Mouse (Mus musculus) midbrain, embryonic 15.5 days (tissue): ENCODE measurements around the gene Atp7b. TPM values are rescaled to one million over a fixed set of nuclear protein-coding genes. Genes with fewer than 3 reads are reported as not detected.

ENCODE experiments used
- ATAC-seq: fragments of 200-750 bp; cut with Nextera tagmentation; replicated peaks from 2 replicates; pipeline ENCODE4 v1.8.0; 2017; ENCODE audit warnings: moderate TSS enrichment
- H3K27ac ChIP-seq: fragments of 300-500 bp; sonication (generic); 2 replicates; pipeline ENCODE4 v1.5.1; 2015; ENCODE audit warnings: mild to moderate bottlenecking, inconsistent platforms
- H3K27me3 ChIP-seq: fragments of 300-500 bp; sonication (generic); replicated peaks from 2 replicates; pipeline ENCODE4 v1.6.1; 2015; ENCODE audit warnings: inconsistent platforms
- H3K36me3 ChIP-seq: fragments of 300-500 bp; sonication (generic); replicated peaks from 2 replicates; pipeline ENCODE4 v1.6.1; 2015; ENCODE audit warnings: inconsistent platforms
- H3K4me1 ChIP-seq: fragments of 300-500 bp; sonication (generic); 2 replicates; pipeline ENCODE4 v1.6.1; 2015; ENCODE audit warnings: inconsistent platforms
- H3K4me2 ChIP-seq: fragments of 300-500 bp; sonication (generic); 2 replicates; pipeline ENCODE4 v1.6.1; 2015; ENCODE audit warnings: inconsistent platforms, mild to moderate bottlenecking, moderate library complexity
- H3K4me3 ChIP-seq: fragments of 300-500 bp; sonication (generic); 2 replicates; pipeline ENCODE4 v1.5.1; 2015; ENCODE audit warnings: mild to moderate bottlenecking, inconsistent platforms
- H3K9ac ChIP-seq: fragments of 300-500 bp; sonication (generic); 2 replicates; pipeline ENCODE4 v1.6.1; 2015; ENCODE audit warnings: mild to moderate bottlenecking, inconsistent platforms
- H3K9me3 ChIP-seq: fragments of 300-500 bp; sonication (generic); 2 replicates; pipeline ENCODE4 v1.6.1; 2016; ENCODE audit warnings: inconsistent platforms
- WGBS: fragments of 180-500 bp; shearing (Covaris S2); methylation state at CpG from one replicate; pipeline ENCODE4 v1.1.7; 2015; ENCODE audit warnings: mixed read lengths; 5-methylcytosine and 5-hydroxymethylcytosine counted together
- polyA plus RNA-seq: library from polyadenylated mRNA; unstranded; fragments of >200 nt; fragmentation: Nextera tagmentation; extraction: Ambion mirVana; gene quantifications from 2 replicates; pipeline ENCODE4 v1.2.1, GENCODE M21; 2015

Gene Atp7b
- polyA plus RNA-seq: 1.5 and 1.6 TPM in 2 replicates

DNA sequence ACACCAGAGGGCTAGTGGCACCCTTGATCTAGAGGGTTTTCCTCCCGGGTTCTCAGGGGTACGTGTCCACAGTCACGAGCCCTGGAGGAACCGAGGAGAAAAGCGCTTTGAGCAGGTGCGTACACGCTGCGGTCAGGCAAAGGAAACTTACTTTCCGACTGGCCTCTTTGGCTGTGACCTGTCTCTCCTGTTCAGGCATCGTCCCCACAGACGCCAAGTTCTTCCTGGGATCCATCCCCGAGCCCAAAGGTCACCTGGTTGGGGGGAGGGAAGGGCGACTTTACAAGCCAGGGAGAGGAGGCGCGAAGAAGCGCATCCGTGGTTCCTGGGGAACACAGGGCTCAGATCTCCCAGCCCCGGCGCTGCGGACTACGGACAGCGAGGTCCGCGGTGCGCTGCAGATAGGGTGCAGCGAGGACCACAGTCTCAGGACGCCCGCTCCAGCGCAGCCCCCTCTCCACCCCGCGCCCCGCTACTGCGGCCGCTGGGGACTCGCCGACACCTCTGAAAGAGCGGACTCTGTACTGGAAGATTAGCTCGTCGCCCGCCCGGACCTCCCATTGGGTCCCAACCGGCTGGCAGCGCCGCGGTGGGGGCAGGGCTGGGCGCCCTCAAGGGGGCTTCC lies at the start of gene Atp7b:
Gene Atp7b, minus strand, starts transcription at position 485 of the 625 bp plus-strand sequence.
- H3K9me3 ChIP-seq: no peaks in the 10 kb centered on the region
- H3K4me2 ChIP-seq: peak within 1 kb of the TSS; percentile 84
- H3K9ac ChIP-seq: peak within 1 kb of the TSS; percentile 58
- H3K4me1 ChIP-seq: peaks cover 13% of the 10 kb centered on the region
- H3K27ac ChIP-seq: peak within 1 kb of the TSS; percentile 27
- peaks cover 5% of the 10 kb centered on the region for H3K36me3 ChIP-seq
- WGBS: under 1% methylated on average over 45 of the region's 46 CpGs
- no peaks in the 10 kb centered on the region; the same call in 1 of the 2 replicates for H3K27me3 ChIP-seq
- ATAC-seq: peak; percentile 94
- H3K4me3 ChIP-seq: peak within 1 kb of the TSS; percentile 70

DNA sequence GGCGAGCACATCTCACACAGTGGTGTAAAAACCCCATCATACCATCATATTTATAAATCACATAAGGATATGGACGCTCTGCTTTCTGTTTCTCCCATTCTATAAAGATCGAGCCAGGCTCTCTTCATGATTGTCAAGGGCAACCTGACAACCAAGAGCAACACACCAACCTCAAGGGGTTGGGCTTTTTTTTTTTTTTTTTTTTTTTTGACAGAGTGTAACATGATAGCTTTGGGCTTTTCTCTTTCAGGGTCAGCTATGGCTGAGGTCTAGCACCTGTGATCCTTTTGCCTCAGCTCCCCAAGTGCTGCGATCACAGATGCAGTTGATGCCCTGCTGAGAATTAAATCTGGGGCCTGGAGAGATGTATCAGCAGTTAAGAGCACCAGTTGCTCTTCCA lies 46.9 kb upstream of the Atp7b start:
- no peak for ATAC-seq
- H3K36me3 ChIP-seq: no peaks in the 10 kb centered on the region
- no peaks in the 10 kb centered on the region for H3K4me1 ChIP-seq
- H3K9me3 ChIP-seq: no peaks in the 10 kb centered on the region
- WGBS: 81% methylated on average over 4 of the region's 4 CpGs
- no peak overlapping the region for H3K4me3 ChIP-seq
- no peaks in the 10 kb centered on the region for H3K27me3 ChIP-seq
- no peak overlapping the region for H3K27ac ChIP-seq
- no peak overlapping the region for H3K9ac ChIP-seq
- no peak overlapping the region for H3K4me2 ChIP-seq

DNA sequence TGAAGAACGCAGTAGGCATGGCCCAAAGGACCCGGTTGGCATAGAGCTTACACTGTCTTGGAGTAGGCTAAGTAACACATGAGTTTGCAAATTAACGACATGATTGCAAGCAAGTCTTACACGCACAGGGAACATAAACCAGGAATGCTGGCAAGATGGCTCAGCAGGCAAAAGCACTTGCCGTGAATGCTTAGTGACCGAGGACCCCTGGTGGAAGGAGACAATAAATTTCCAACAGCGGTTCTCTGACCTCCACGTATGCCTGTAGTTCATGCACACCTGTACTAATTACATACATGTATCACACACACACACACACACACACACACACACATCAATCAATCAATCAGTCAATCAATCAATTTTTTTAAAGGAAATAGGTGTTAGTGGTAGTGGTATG lies 31.5 kb upstream of the Atp7b start:
- Histone ChIP-seq H3K27ac (no peak overlapping the region), H3K4me1 (no peaks in the 10 kb centered on the region), H3K27me3 (no peaks in the 10 kb centered on the region), H3K9me3 (no peaks in the 10 kb centered on the region), H3K36me3 (no peaks in the 10 kb centered on the region), H3K4me3 (no peak overlapping the region), H3K9ac (no peak overlapping the region), H3K4me2 (no peak overlapping the region)
- WGBS: 47% methylated on average over 8 of the region's 8 CpGs
- no peak for ATAC-seq

DNA sequence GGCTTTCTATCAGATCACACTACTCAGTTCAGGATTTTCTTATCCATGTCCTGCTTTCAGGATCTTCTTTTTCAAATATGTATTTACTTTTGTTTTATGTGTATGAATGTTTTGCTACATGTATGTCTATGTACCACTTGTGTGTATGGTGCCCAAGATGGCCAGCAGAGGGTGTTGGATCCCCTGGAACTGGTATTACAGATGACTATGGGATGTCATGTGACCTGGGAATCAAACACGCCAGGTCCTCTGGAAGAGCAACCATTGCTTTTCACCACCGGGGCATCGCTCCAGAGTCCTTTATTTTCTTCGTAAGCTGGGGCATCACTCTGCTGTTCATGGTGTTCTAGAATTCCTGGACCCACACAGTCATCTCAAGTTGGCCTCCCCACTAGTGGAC lies 29.1 kb upstream of the Atp7b start:
- no peaks in the 10 kb centered on the region for H3K4me1 ChIP-seq
- WGBS: 95% methylated on average over 4 of the region's 4 CpGs

DNA sequence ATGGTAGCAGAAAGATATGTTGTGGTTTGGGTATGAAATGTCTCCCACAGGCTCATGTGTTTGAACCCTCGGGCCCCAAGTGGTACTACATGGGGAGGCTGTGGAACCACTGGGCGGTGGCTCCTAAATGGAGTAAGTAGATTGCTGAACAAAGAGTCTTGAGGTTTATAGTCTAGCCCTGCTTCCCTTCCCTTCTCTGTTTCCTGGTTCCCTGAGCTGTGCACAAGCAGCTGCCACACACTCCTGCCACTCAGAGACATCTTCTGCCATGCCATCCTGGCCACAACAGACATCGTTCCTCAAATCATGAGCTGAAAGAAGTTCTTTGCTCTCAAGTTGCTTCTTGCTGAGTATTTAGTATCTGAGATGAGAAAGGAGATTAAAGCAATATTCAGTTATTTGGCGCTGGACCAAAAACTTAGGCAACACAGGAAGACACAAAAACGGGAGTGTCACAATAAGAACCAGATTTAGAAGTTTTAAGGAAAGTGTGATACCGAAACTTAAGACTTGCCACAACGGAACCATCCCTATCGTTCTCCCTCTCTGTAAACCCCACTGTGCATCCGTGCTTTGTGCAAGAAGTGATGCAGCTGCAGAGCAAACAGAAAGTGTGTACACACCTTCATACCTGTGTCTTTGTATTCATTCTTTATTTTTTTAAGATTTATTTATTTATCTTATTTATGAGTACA lies 19.4 kb upstream of the Atp7b start:
- WGBS: 87% methylated on average over 9 of the region's 9 CpGs

More for the DNA sequence above, 29.1 kb upstream of the Atp7b start:
- no peaks in the 10 kb centered on the region for H3K36me3 ChIP-seq
- H3K27ac ChIP-seq: no peak overlapping the region
- H3K4me3 ChIP-seq: no peak overlapping the region
- H3K4me2 ChIP-seq: no peak overlapping the region
- no peaks in the 10 kb centered on the region for H3K9me3 ChIP-seq
- no peak overlapping the region for H3K9ac ChIP-seq
- no peak for ATAC-seq
- no peaks in the 10 kb centered on the region for H3K27me3 ChIP-seq

DNA sequence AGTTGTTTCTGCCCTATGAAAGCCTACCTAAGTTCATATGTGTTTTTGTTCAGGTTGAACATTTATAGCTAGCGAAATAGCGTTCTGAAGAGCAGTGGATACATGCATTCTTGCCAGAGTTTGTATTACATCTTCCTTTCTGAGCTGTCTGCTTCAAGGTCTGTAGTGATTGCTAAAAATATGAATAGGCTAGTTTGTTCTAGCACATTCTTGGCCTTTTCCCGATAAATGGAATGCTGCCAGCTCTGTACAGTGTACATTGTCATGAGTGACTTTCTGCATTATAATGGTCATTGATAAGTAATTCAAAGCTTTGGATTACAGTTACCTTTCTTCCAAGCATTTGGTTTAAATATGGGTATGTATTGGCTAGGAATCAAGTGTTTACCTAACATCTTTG lies 1.0 kb upstream of the Atp7b start:
- Histone ChIP-seq H3K27me3 (no peaks in the 10 kb centered on the region; the same call in 1 of the 2 replicates), H3K36me3 (peaks cover 17% of the 10 kb centered on the region), H3K9ac (0 out of 2 replicates have a peak overlapping the region, but pooled peaks have one; percentile 37), H3K4me1 (peaks cover 13% of the 10 kb centered on the region), H3K4me2 (peak overlapping the region; percentile 84), H3K9me3 (no peaks in the 10 kb centered on the region), H3K4me3 (peak overlapping the region; percentile 70), H3K27ac (no peak overlapping the region)
- 6% methylated on average over 3 of the region's 3 CpGs for WGBS
- no peak for ATAC-seq

More for the DNA sequence above, 19.4 kb upstream of the Atp7b start:
- Histone ChIP-seq H3K36me3 (no peaks in the 10 kb centered on the region), H3K4me3 (no peak overlapping the region), H3K27me3 (no peaks in the 10 kb centered on the region), H3K9me3 (no peaks in the 10 kb centered on the region), H3K9ac (no peak overlapping the region), H3K4me1 (no peaks in the 10 kb centered on the region), H3K4me2 (no peak overlapping the region), H3K27ac (no peak overlapping the region)
- ATAC-seq: no peak

DNA sequence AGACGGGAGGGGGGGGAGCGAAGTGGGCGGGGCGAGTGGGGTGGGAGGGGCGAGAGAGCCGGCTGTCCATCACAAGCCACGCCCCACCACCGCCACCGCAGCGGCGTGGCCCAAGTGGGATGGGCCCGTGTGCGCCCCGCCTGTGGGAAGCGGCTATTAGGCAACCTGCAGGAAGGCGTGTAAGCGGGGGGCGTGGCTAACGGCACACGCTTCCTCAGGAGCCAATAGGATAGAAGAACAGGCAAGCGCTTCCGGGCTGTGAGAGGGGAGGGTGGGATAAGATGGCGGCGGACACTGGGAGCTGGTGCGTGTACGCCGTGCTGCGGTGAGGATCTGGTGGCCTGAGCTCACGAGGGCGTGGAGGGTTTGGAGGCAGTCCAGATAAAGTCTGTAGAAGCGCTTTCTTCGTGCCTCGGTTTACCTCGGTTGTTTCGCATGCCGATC lies 363 bp upstream of the Atp7b start, which contains the start of gene Alg11:
Gene Alg11, plus strand, starts transcription at position 276 of the 444 bp plus-strand sequence.
- H3K4me1 ChIP-seq: peaks cover 13% of the 10 kb centered on the region
- peak within 1 kb of the TSS; percentile 70 for H3K4me3 ChIP-seq
- ATAC-seq: peak; percentile 100
- peaks cover 10% of the 10 kb centered on the region for H3K36me3 ChIP-seq
- H3K9ac ChIP-seq: peak within 1 kb of the TSS; percentile 58
- peak within 1 kb of the TSS; percentile 27 for H3K27ac ChIP-seq
- H3K9me3 ChIP-seq: no peaks in the 10 kb centered on the region
- H3K27me3 ChIP-seq: no peaks in the 10 kb centered on the region; the same call in 1 of the 2 replicates
- WGBS: under 1% methylated on average over 33 of the region's 36 CpGs
- peak within 1 kb of the TSS; percentile 84 for H3K4me2 ChIP-seq

DNA sequence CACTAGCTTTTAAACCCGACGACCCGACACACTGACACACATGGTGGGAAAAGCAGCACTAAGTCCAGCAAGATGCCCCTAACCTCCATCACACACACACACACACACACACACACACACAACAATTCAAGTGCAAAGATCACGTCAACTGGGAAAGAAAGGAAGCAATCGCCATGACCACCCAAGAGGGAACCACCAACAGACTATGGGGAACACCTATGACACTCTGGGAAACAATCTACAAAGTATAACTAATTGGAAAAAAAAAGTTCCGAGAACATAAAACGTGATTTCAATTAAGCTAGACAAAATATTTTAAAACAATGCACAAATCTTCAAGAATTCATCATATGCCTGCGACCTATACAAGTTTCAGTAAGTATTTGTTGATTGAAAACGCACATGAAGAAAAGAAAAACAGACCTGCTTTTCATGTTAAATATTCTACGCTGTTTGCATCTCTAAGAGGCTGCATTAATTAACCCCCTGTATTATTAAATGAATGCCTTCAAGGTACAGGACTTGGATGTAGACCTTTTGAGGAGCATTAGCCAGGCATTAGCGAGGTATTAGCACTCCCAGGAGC lies 859 bp downstream of the Atp7b start:
- H3K36me3 ChIP-seq: no peaks in the 10 kb centered on the region
- peak overlapping the region; percentile 70 for H3K4me3 ChIP-seq
- H3K27ac ChIP-seq: no peak overlapping the region
- ATAC-seq: no peak
- H3K4me1 ChIP-seq: peaks cover 13% of the 10 kb centered on the region
- no peaks in the 10 kb centered on the region for H3K9me3 ChIP-seq
- H3K9ac ChIP-seq: peak overlapping the region; percentile 58; the same call in 1 of the 2 replicates
- WGBS: 35% methylated on average over 11 of the region's 11 CpGs
- peak overlapping the region; percentile 84 for H3K4me2 ChIP-seq
- H3K27me3 ChIP-seq: no peaks in the 10 kb centered on the region; the same call in 1 of the 2 replicates

DNA sequence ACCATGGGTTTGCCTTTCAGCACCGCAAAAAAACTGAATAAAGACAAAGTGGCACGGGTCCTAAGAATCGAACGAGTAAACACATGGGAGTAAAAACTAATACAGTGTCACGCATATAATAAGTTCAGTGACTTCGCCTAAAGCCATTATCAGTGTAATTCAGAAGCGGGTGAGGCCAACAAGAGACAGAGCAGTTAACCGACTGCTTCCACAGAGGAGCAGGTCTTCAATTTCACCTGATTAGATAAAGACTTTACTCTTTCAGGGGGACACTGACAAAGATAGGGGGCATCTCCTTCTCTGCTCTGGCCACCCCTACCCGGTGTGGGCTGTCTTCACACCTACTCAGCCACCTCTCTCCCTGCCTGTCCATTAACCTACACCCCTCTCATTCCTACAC lies 1.7 kb downstream of the Atp7b start:
- WGBS: 82% methylated on average over 9 of the region's 9 CpGs
- ATAC-seq: no peak
- no peaks in the 10 kb centered on the region; the same call in 1 of the 2 replicates for H3K27me3 ChIP-seq
- H3K9me3 ChIP-seq: no peaks in the 10 kb centered on the region
- H3K9ac ChIP-seq: no peak overlapping the region
- H3K4me2 ChIP-seq: no peak overlapping the region
- H3K4me1 ChIP-seq: peaks cover 13% of the 10 kb centered on the region
- H3K27ac ChIP-seq: no peak overlapping the region
- H3K36me3 ChIP-seq: no peaks in the 10 kb centered on the region
- no peak overlapping the region for H3K4me3 ChIP-seq

DNA sequence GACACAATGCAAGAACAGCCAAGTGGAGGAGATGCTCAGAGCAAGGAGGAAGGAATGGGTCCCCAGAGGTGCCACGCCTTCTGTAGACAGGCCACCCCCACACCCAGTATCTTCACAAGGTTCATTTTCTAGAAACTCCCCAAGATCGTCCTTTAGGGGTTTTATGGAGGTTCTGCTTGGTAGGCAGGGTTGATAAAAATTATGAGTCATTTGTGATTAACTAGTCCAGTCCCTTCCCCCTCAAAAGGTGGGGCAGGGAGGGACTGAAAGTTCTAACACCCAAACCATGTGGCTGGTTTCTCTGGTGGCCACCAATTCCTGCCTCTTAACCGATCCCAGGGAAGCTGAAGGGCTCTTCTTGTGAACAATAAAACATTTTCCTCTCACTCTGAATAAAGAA lies 3.3 kb downstream of the Atp7b start:
- Histone ChIP-seq H3K36me3 (no peaks in the 10 kb centered on the region), H3K4me2 (no peak overlapping the region), H3K4me1 (peaks cover 10% of the 10 kb centered on the region), H3K27ac (no peak overlapping the region), H3K9me3 (no peaks in the 10 kb centered on the region), H3K4me3 (no peak overlapping the region), H3K27me3 (no peaks in the 10 kb centered on the region; the same call in 1 of the 2 replicates), H3K9ac (no peak overlapping the region)
- WGBS: 79% methylated on average over 3 of the region's 3 CpGs
- no peak for ATAC-seq

DNA sequence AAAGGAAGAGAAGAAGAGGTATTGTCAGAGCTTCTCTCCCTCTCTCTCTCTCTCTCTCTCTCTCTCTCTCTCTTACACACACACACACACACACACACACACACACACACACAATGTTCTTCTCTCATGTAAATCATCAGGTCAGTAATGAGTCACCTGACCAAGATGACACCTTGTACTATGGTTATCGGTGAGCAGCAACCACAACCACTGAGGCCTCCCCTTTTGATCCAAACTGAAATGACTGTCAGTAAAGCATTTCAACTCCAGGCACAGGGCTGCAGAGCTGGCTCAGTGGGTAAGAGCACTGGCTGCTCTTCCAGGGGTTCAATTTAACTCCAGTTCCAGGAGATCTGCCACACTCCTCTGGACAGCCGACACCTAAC lies 4.6 kb downstream of the Atp7b start:
- WGBS: 95% methylated on average over 2 of the region's 2 CpGs
- Histone ChIP-seq H3K4me3 (no peak overlapping the region), H3K27ac (no peak overlapping the region), H3K4me2 (no peak overlapping the region), H3K27me3 (no peaks in the 10 kb centered on the region; the same call in 1 of the 2 replicates), H3K4me1 (0 out of 2 replicates have a peak, but pooled peaks cover 3% of the 10 kb centered on the region), H3K9me3 (no peaks in the 10 kb centered on the region), H3K9ac (no peak overlapping the region), H3K36me3 (no peaks in the 10 kb centered on the region)
- no peak for ATAC-seq
